Mouse (Mus musculus) mesoderm, embryonic 11.5 days (tissue): ENCODE results near the gene Il17ra.
A peak's percentile ranks its signal among the peaks of the same experiment; 100 is the strongest.

Experiments
- DNase-seq: peaks from one replicate; pipeline ENCODE4 v3.0.0-alpha.2; 2012; ENCODE audit warnings: low read depth, low spot score

The Il17ra gene

GRCm38 (mm10) chr6:120463086-120463871 lies at the start of gene Il17ra:
Il17ra (plus strand) TSS chr6:120463247.
- DNase-seq = peak; percentile 62

DNA sequence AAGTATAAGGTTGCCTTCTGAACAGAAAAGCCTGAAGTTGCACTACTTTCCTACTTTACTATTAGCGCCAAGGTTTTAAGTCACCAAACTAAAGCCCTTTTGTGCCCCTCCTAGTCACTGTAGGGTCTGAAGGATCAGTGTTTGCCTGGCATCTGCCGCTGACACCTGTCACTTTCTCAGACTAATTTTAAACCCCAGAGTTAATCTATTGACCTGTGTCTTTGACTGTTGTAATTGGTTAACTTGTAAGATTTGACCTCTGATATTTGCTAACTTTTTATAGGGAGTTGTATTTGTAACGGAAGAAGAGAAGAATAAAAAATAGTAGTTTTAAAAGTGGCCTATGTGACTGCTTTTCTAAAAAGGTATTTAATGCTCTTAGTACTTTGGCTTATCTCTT lies 24.9 kb upstream of the Il17ra start:
- DNase-seq = no peak

DNA sequence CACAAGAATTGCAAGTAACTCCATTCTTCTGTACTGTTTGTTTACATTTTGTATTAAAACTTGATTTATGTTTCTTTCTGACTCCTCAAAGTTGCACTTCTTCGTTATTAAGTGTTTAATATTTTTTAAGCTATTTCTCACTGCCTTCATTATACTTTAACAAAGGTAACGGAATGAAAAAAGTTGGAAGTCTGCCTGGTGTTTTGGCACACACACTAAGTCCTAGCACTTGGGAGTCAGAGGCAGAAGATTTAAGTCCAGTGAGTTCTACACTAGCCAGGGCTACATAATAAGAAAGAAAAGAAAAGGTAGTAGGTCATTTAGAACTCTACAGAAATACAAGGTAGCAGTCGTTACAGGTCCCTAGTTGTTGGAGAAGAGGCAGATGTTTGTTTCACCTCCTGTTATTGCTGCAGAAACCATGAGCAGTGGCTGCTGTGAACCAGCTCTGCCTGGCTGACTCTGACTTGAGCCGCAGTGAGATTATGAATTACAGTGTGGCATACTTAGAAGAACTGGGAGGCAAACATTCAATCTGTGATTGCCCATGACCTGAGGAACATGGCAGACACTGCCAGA lies 20.8 kb upstream of the Il17ra start:
- no peak for DNase-seq

GRCm38 (mm10) chr6:120443363-120444355 lies 19.4 kb upstream of the Il17ra start:
- no peak for DNase-seq

DNA sequence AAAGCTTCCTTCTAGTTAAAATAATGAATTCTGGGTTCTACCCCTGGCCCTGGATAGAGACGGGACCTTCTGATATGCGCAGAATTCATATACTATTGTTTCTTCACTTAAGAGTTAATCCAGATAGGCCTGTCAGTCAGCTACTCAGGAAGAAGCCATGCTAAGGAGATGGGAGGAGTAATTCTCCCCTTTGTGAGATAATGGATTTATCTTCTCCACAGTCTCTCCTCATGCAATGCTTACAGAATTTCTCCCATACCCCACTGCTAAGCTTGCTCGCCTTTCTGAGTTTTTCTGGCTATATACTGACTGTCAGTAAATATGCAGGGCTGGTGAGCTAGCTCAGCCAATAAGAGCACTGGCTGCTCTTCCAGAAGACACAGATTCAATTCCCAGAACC lies 12.8 kb upstream of the Il17ra start:
- no peak for DNase-seq

GRCm38 (mm10) chr6:120452384-120453102 lies 10.5 kb upstream of the Il17ra start:
- DNase-seq = no peak

- no peak for DNase-seq
These were observed 10.0 kb upstream of the Il17ra start for GRCm38 (mm10) chr6:120453103-120453445.

- no peak for DNase-seq
These were observed 9.5 kb upstream of the Il17ra start for GRCm38 (mm10) chr6:120453556-120453955.

DNA sequence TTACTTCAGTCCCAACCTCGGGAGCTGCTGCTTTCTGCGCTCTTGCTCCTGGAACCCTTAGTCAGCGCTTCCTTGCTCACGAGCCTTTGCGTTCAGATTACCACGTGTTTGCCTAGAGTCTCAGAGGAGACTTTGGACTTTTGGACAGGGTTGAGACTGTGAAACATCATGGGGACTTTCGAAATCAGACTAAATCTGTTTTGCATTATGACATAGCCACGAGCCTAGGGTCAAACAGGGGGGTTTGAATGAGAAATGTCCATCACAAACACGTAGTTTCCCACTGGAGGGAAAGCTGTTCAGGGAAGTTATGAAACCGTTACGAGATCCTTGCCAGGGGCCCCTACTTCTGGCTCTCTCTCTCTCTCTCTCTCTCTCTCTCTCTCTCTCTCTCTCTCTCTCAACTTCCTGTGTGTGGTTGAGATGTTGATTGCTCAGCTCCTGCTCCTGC lies 8.4 kb upstream of the Il17ra start:
- no peak for DNase-seq

DNA sequence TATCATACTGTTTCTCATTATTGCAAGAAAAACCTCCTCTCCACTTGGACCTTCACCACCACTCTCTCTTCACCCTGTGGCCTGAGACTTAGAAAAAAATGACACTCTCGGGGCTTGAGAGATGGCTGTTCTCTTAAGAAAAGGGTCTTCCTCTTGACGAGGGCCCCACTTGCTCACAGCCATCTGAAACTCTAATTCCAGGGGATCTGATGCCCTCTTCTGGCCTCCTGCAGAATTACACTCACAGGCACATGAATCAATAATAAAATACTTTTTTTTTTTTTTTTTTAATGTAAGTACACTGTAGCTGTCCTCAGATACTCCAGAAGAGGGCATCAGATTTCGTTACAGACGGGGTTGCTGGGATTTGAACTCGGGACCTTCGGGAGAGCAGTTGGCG lies 6.0 kb upstream of the Il17ra start:
- no peak for DNase-seq

DNA sequence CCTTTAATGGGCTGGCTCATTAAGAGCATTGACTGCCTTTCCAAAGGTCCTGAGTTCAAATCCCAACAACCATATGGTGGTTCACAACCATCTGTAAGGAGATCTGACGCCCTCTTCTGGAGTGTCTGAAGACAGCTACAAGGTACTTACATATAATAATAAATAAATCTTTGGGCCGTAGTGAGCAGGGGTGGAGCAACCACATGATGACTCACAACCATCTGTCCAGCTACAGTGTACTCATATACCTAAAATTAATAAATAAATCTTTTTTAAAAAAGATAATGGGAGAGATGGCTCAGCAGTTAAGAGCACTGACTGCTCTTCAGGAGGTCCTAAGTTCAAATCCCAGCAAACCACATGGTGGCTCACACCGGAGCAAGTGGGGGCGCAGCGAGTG lies 5.3 kb upstream of the Il17ra start:
- DNase-seq = no peak

- DNase-seq = no peak
These were observed 1.8 kb upstream of the Il17ra start for GRCm38 (mm10) chr6:120461217-120461616.

- no peak for DNase-seq
These were observed 796 bp upstream of the Il17ra start for GRCm38 (mm10) chr6:120462251-120462650.

GRCm38 (mm10) chr6:120463884-120464283 lies 837 bp downstream of the Il17ra start:
- DNase-seq = no peak

GRCm38 (mm10) chr6:120464406-120464939 lies 1.4 kb downstream of the Il17ra start:
- no peak for DNase-seq

DNA sequence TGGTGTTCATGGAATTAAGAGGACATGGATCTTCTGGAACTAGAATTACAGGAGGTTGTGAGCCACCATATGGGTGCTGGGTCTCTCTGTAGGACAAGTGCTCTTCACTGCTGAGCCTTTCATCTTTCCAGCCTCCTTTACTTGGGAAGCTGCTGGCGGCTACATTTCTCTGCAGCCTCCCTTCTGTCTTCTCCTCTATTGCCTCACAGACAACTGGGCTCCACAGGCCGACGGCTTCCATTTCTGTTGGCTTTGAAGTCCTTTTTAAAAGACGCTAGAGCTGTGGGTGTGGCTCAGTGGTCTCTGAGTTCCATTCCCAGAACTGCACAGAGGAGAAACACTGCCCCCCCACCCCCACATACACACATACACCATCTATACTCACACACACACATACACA lies 2.3 kb downstream of the Il17ra start:
- no peak for DNase-seq

DNA sequence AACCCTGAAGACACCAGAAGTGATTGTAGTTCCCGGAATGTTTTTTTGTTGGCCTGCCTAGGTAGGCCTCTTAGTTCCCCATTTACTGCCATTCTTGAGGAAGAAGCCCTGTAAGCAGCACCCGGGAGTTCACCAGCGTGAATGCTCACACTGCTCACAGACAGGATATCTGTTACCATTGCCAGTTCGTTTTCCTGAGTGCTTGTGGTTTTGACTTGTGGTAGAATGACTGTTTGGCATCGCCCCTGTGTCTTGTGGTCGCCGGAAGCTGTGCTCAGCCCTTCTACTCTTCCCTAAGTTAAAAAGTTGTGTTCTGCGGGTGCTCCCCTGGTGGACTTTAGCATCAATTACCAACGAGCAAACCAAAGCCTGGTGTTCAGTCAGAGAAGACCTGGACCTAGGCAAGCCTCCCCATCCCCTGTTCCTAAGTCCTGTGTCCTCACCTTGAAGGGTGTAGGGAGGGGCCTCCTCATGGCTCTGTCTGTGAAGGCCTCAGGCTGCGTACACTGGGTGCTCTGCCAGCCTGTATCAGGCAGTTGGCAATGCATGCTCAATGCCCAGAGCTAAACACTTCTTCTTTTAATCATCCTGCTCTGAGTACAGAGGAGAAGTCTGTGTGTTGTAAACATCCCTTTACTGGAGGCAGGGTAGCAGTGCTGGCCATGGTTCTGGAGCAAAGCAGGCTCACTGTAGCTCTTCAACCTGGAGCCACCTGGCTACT lies 3.7 kb downstream of the Il17ra start:
- DNase-seq = no peak

DNA sequence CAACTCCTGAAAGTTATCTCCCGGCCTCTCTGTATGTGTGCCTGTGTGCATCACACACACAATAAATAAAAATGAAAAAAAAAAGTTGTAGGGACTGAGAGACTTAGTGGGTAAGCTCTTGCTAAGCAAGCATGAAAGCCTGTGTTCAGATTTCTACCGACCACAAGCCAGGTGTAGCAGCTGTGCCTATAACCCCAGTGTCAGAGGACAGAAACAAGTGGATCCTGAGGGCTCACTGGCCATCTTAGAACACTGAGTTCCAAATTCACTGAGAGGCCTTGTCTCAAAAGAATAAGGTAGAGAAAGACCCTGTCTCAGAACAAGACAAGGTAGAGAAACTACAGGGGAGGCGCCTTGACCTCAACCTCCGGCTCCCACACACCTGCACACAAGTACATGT lies 5.2 kb downstream of the Il17ra start:
- no peak for DNase-seq

GRCm38 (mm10) chr6:120469268-120469667 lies 6.2 kb downstream of the Il17ra start:
- no peak for DNase-seq

DNA sequence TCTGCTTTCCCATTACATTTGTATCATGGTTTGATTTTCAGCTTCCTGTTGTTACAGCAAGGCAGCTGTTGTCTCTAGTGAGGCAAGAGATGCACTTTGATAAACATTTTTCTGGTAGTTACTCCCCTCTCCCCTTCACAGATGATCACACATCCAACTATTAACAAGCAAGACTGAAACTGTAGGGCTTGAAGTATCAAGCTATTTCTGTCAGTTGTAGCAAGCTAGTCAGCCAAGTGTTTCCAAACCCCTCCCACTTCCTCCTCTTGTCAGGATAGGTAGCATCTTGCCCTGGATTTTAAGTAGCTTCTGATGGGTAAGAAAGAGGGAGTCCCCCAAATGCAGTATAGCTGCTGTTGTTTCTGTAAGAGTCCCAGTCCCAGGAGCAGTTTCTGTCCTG lies 6.7 kb downstream of the Il17ra start:
- no peak for DNase-seq

GRCm38 (mm10) chr6:120470666-120471065 lies 7.6 kb downstream of the Il17ra start:
- no peak for DNase-seq
